Mouse (Mus musculus) cerebellum, adult 9-10 months (tissue): ENCODE measurements around the gene Zmynd15.
A peak's percentile ranks its signal among the peaks of the same experiment; 100 is the strongest.
"Not testable (repeated sequence)": the region's sequence is repeated elsewhere in the genome, so short reads cannot be mapped to it uniquely, and the experiment has no call there.

ENCODE experiments used
- DNase-seq: peaks from one replicate; pipeline ENCODE4 v3.0.0; 2022

Gene Zmynd15

GRCm38 (mm10) chr11:70458688-70459600 lies at the start of gene Zmynd15:
Zmynd15 (plus strand) TSS chr11:70459433.
- DNase-seq: no peak

GRCm38 (mm10) chr11:70409594-70410296 lies 49.5 kb upstream of the Zmynd15 start, which contains the start of gene Pelp1:
Pelp1 (minus strand) TSS chr11:70410031.
- peak; percentile 82 for DNase-seq

- no peak for DNase-seq
These were observed 49.0 kb upstream of the Zmynd15 start for GRCm38 (mm10) chr11:70410297-70410643.

- no peak for DNase-seq
These were observed 46.6 kb upstream of the Zmynd15 start for GRCm38 (mm10) chr11:70412591-70412990.

GRCm38 (mm10) chr11:70413961-70414360 lies 45.3 kb upstream of the Zmynd15 start:
- DNase-seq: peak; percentile 83

DNA sequence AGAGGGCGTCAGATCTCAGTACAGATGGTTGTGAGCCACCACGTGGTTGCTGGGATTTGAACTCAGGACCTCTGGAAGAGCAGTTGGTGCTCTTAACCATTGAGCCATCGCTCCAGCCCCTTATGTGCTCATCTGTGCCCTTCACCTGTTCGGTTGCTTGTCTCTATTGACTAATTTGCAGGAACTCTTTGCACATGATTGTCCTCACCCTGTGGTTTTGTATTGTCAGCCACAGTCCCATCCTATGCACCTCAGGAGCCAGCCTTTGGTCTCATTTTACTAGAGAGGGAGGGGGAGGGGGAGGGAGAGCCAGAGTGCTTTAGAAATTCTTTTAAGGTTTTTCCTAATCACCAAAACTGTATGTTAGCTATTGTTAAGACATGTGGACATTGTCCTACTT lies 41.0 kb upstream of the Zmynd15 start:
- no peak for DNase-seq

- no peak for DNase-seq
These were observed 39.7 kb upstream of the Zmynd15 start for GRCm38 (mm10) chr11:70419486-70419885.

DNA sequence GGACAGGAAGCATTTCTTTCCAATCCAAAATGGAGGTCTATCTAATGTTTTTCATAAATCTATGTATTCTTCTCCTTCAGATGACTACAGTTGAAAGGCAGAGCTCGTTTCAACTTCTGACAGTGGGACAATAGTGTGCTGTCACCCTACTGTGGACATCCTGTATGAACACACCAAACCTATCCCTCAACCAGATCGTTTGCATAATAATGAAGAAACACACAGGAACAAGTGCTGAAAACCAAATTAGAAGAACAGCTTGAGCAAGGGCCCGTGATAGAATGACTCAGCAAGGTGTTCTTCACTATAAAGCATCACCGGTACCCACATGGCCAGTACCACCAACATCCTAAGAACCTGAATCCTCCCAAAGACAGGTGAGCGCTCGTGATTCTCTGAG lies 32.6 kb upstream of the Zmynd15 start:
- not testable (repeated sequence) for DNase-seq

DNA sequence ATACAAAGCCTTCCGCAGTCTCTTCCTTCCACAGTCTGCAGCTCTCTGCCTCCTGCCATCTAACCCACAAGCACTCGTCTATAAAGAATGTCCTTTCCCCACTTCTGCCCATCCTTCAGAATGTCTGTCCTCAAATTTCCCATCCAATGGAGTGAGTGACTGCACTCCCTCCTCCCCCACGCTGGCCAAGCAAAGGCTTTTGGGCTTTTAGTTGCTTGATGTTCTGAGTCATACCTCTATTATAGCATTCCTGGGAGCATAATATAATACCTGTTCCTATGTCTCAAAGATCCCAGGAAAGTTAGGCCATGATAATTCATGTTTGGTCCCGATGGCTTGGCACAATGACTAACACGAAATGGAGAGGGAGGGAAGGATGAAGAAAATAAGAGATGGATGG lies 27.7 kb upstream of the Zmynd15 start:
- peak; percentile 61 for DNase-seq

DNA sequence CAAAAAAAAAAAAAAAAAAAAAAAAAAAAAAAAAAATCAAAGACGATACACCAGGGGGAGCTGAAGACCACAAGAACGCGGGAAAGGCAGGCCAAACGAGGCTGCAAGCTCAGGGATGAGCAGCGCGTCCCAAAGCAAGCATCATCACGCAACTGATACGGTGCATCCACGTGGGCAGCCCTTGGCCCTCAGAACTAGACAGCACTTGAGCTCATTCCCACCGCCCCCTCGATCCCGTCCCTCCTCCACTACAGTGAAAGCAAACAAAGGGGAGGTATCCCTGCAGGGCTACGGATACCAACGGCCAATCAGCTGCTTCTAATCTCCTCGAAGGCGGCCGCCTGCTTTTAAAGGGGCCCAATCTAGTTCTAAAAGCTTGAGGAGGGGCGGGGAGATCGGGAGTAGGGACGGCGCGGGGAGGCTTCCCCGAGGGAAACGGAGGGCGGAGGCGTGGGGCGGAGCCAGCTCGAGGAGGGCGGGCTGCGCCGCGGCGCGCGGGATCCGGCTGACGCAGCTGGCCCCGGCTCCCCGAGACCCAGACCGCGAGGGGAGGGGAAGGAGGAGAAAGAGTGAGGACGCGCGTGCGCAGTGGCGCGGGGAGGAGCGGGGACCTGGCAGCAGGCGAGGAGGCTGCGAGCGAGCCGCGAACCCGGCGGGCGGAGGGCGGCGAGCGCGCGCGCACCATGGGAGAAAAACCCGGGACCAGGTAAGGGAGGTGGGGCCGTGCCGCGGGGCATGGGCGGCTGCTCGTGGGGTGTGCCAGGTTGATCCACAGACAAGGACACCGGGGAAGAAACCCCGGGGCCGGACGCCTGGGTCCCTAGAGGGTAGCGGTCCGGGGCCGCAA lies 27.0 kb upstream of the Zmynd15 start, which contains the start of gene Arrb2:
TSS of gene Arrb2 (plus strand) at position 588 of the 847 bp plus-strand sequence.
- peak; percentile 98 for DNase-seq

DNA sequence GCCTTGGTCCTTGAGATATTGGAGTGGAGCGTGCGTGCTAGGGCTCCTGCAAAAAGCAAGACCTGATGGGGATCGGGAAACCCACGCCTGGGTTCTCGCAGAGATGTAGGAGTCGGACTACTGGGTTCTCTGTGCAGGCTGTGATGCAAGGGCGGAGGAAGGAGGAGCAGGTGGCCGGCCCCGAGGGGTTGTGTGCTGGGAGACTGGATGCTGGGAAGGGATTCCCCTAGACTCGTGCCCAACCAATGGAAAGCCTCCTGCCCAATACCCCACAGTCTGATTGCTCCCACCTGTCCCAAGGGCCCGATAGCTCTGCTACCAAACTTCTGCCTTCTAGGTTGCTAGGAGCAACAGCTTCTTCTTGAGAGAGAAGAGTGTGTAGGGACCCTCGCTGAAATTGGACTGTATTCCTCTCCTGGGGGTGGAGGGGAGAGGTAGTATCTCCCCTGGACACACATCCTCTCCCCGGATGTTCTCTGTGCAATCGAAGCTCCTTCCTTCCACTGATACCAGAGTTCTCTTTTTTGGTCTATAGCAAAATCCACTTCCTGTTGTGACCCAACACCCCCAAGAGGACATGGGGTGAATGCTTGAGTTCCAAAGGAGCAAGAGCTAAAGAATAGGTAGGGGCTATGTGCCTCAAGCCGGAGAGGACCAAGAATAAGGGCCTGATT lies 26.2 kb upstream of the Zmynd15 start:
- no peak for DNase-seq

- peak; percentile 36 for DNase-seq
These were observed 25.7 kb upstream of the Zmynd15 start for GRCm38 (mm10) chr11:70433569-70433943.

GRCm38 (mm10) chr11:70433951-70434350 lies 25.3 kb upstream of the Zmynd15 start:
- no peak for DNase-seq

GRCm38 (mm10) chr11:70435476-70435875 lies 23.8 kb upstream of the Zmynd15 start:
- DNase-seq: no peak

DNA sequence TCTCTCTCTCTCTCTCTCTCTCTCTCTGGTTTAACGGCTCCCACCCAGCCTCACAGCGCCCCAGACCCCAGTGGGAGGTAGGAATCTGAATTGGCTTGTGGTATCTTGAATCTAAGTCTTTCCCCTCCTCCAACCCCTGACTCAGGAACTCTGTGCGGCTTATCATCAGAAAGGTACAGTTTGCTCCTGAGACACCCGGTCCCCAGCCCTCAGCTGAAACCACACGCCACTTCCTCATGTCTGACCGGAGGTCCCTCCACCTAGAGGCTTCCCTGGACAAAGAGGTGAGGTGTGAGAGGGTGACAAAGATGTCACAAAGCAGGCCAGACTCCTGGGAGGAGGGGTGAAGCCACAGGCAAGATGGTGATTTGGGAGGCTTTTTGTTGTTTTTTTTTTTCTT lies 21.8 kb upstream of the Zmynd15 start:
- DNase-seq: no peak

GRCm38 (mm10) chr11:70438728-70439374 lies 20.4 kb upstream of the Zmynd15 start:
- DNase-seq: no peak

DNA sequence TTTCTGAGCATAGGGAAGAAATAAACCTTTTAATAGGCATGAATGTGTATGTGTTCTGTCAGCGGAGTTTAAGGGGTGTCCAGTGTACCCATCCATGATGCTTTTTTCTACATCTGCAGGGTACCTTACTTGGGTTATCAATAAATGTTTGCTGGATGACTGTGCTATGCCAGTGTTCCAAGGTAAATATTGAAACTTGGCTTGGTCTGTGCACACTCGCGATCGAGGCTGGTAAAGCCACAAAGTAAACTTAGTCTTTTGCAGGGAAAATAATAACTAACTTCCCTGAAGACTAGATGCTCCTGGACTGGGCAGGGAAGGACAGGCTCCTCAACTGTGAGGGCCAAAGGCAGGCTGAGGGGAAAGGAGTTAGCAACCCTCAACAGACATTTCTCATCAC lies 18.6 kb upstream of the Zmynd15 start:
- no peak for DNase-seq

GRCm38 (mm10) chr11:70441882-70442281 lies 17.4 kb upstream of the Zmynd15 start:
- no peak for DNase-seq

DNA sequence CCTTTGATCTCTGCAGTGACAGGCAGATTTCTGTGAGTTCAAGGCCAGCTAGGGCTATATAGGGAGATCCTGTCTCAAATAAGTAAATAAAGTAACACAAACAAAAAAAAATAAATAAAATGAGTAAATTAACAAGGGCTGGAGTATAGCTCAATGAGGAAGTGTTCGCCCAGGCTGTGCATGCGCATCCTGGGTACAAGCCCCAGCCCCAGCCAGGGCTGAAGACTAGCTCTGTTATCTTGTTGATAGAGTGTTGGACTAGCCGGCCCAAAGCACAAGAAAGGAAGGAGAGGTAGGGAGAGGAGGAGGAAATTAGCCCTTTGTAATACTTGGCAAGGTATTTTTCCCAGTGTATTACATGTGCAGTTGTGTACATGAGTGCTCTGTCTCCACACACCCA lies 15.3 kb upstream of the Zmynd15 start:
- no peak for DNase-seq

- DNase-seq: no peak
These were observed 14.6 kb upstream of the Zmynd15 start for GRCm38 (mm10) chr11:70444667-70445066.

GRCm38 (mm10) chr11:70446756-70447155 lies 12.5 kb upstream of the Zmynd15 start:
- DNase-seq: no peak

- no peak for DNase-seq
These were observed 11.9 kb upstream of the Zmynd15 start for GRCm38 (mm10) chr11:70447373-70447772.
